Mouse (Mus musculus): Measurements from ENCODE around the gene Prpf8.
"Not testable (repeated sequence)": the region's sequence is repeated elsewhere in the genome, so short reads cannot be mapped to it uniquely, and the experiment has no call there.

Gene Prpf8

DNA sequence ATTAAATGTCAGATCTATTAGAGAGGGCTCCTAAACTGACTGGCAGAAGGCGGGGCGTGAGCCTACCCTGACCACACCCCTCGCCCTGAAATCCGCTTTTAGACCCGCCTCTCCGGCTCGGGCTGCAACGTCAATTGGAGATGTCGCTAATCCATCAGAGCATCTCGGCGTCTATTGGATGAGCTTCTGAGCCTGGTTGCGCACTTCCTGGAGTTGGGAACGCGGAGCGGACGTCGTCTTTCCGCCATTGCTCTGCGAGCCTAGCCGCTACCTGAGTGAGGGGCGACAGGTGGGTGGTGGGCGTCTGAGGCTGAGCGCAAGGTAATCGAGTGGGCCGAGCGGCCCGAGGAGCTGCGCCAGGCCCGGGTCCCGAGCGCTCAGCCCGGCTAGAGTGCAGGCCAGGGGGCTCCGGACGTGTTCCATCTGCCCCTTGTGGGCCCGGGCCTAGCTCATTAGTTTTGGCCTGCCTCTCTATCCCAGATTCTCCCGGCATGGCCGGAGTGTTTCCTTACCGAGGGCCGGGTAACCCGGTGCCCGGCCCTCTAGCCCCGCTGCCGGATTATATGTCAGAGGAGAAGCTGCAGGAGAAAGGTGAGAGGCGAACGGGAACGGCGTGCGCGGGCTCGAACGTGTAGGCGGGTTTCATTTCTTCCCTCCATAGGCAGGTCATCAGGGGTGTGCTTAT lies at the start of gene Prpf8:
TSS of gene Prpf8 (plus strand) at position 216 of the 685 bp plus-strand sequence.
- DNase-seq = peak; percentile 96 to 97

DNA sequence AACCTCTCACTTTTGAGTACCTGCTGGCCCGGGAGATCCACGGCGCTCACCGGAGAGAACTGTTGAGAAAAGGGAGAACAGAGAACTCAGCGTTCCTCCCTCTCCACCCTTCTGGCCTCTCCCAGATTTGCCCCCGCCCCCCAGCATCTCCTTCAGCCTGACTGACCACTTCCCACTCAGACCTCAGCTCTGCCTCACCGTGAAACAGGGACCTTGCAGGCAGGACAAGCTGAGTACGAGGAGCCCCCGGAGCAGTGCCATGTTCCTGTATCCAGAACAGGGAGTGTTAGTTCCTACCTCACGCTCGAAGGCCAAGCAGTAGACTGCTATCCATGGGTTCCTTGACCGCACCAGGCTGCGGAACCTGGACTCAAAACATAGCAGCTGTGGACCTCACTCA lies 48.4 kb upstream of the Prpf8 start:
- no peak for DNase-seq

DNA sequence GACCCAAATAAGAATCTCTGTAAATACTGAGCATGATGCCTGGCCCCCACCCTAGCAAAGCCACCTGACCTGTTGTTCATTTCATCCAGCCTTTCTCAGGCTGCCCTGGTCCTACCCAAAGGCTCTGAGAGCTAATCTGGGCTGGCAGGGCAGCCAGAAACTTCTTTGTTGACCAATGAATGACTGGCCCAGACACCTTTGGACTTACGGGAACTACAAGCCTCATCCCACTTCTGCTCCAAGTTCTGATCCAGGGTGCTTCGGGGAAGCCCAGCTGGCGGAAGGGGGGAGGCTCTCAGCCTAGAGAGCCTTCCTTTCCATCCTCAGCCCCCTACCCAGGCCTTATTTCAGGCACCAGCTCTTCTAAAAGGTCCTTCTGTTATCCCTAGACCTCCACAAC lies 47.8 kb upstream of the Prpf8 start:
- DNase-seq = no peak

DNA sequence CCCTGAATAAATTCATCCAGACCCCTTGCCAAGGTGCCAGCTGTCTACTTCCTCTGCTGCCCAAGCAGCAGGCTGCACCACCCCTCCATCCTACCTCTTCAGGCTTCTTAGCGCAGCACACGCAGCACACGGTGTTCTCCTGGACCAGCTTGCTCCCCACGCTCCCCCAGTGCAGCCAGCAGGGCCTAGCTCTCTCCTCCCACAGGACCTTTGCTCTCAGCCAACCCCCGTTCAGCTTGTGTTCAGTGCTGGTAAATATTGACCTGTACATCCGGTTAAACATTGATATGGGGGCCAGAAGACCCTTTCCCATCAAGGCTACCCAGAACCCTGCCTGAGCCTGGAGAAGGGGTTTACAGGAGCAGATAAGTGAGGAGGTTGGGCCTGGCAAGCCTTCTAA lies 47.3 kb upstream of the Prpf8 start, which contains the start of gene Serpinf2:
TSS of gene Serpinf2 (minus strand) at position 229 of the 400 bp plus-strand sequence.
- DNase-seq = no peak

DNA sequence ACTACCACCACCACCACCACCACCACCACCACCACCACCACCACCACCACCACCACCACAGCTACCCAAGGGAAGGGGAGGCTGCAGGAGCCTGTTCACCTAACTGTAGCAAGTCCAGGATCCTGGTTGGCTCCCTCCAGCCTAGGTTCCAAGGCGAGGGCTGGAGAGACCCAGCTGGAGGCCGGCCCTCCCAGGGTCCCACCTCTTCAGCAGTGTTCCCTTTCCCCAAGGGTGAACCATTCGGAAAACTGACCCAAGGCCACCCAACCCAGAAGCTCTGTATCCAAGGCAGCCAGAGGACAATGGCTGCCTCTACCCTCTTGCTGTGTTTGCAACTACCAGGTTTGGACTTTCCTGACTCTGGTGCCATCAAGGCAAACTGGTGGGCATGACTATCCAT lies 46.7 kb upstream of the Prpf8 start:
- DNase-seq = no peak

DNA sequence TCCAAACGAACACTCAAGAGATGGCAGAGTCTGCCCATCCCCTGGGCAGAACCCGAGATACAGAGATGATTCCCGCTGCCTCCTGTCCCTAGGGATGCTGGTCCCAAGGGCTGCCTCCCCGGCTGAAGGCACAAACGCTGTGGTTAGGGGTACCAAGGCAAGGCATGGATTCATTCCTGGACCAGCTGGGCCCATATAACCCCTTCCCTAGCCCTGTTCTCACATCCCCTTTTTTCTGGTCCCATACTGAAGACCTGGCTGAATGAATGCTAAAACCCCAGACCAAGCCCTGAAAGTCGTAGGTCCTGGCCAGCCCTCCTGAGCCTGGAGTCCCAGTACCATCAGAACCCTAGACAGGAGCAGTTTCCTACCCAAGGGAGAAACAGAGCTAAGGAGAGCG lies 45.6 kb upstream of the Prpf8 start:
- DNase-seq = no peak

DNA sequence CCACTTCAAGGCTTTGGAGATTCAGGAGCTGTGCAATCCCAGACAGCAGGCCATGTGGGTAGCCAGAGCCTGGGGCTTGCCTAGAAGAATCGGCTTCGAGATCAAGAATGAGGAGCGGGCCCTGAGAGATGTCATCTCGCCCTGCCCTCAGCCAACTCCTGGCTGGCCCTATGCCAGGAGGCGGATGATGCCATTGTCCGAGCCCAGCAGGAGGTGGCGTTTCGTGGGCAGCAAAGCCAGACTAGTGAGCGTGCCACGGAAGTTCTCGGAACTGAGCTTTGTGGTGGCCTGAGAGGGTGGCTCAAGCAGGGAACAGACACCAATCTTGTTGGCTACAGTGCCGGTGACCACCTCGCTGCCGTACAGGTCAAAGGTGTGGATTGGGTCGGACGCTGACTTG lies 45.0 kb upstream of the Prpf8 start:
- no peak for DNase-seq

DNA sequence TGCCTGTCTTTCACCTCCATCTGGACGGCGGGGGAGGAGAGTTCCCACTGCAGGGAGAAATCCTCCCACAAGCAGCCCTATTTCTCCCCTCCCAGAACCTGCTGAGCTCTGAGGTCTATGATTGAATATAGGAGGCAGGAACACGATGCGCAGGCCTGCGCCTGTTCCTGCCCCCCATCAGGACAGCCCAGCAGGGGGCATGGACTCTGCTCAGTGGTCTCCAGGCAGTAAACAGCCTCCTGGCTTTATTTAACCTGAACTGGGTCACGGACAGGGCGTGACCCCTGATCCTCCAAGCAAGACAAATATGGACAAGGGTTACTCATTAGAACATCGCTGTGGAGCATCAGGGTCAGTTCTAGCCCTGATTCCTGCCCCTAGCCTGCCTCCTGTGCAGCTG lies 42.9 kb upstream of the Prpf8 start:
- no peak for DNase-seq

DNA sequence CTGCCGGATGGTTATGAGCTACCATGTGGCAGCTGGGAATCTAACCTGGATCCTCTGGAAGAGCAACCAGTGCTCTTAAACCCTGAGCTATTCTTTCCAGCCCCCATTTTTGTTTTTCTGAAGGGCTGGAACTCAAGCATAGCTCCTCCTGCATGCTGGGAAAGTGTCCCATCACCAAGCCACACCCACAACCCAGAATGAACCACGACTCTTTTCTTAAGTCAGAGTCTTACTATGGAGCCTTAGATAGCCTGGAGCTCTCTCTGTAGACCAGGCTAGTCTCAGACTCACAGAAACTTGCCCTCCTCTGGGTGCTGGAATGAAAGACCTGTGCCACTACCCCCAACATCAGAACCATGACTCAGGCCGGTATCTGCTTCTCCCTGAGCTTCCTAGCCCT lies 38.0 kb upstream of the Prpf8 start:
- no peak for DNase-seq

DNA sequence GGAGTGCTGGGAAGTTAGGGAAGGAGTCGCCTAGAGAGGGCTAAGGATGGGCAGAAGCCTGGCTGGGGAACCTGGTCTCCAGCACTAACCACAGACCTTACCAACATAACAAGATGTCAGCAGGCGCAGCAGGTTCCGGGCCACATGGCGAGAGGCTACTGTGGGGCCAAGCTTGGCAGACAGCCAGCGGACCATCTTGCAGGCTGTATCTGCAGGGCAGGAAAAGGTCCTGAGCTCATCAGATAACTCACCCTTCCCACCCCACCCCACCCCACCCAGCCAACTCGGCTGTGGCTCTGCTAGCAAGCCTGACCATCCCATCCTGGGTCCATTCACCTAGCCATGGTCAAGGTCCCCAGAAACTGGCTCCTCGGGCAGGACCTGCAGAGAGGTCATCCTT lies 36.9 kb upstream of the Prpf8 start:
- no peak for DNase-seq

DNA sequence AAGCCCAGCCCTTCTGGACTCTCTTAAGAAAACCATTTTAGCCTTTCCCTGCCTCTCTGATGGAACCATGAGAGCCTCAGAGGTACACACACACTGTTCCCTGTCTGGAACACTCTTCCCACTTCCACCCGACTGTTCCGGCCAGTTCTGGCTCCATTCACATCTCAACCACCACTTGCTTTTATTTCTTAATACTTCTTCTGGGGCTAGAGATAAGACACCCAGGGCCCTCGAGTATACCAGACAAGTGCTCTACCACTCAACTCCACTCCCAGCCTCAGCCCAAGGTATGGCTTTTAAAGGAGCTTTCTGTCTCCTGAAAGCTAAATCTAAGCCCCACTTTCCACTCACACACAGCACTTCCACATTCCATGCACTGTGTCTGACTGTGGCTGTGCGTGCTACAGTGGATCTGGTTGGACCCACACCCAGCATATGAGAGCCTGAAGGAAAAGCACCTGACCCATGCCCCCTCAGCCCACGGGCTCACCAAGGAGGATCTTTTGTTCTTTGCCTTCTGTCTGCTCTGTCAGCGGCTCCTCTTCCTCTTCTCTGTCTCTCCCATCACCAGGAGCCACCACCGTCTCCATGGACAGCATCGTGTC lies 36.2 kb upstream of the Prpf8 start:
- DNase-seq = no peak

DNA sequence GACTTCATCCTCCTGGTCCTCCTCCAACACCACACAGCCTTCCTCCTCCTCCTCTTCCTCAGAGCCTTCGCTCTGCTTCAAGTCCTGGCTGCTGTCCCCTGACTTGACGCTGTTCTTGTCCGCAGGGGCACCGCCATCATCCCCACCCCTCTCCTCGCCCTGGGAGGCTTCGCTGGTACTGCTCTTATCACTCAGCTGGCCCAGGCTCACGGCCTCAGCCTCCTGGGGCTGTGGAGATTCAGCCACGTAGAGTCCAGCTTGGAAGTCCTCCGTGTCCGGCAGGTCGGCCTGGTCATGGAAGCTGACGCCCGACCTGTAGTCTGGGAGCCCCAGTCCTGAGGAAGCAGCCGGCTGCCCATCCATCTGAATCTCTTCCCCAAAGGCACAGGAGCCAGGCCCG lies 35.7 kb upstream of the Prpf8 start:
- DNase-seq = no peak

DNA sequence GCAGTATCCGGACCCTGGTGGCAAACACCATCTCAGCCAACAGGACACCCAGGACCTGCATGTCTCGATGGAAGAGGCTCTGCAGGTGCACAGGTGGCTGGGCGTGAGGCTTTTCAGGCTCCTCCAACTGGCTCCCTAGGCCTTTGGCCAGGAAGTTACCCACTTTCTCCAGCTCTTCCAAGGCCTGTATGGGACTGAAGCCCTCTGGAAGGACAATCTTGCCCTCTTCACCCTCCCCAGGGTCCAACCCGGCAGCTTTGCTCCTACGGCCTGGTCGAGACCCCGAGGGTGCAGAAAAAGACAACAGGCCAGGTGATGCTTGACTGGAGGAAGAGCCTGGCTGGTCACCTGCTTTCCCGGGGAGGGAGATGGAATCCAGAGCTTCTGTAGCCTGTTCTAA lies 34.5 kb upstream of the Prpf8 start:
- no peak for DNase-seq

DNA sequence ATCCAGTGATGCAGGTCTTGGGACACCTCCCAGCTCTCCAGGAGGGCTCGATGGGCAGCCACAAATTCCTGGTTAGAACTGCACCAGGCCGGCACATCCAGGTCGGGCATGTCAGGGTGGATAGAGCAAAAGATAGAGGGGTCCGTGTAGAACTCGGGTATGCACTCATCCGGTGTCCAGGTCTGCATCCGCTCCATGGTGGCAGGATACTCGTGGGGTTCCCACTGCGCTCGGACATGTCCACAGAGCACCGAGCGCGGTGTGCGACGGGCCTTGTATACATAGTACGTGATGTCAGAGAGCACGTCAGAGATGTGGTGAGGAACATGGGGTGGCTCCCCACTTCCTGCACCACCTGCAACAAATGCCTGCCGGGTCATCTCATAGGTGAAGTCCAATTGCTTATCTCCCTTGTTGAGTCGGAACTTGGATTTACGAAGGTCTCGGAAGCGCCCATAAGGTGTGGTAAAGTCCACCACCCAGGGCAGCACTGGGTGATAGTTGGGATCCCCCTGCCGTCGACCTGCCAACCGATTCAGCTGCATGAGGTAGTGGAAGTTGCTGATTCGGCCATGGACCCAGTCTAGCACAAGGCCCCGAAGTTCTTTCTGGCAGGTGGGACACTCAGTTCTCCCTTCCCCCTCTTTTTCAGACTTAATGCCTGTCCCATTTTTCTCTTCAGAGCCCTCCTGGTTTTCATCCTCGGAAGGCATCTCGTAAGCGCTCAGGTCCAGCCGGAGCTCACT lies 33.6 kb upstream of the Prpf8 start:
- no peak for DNase-seq

DNA sequence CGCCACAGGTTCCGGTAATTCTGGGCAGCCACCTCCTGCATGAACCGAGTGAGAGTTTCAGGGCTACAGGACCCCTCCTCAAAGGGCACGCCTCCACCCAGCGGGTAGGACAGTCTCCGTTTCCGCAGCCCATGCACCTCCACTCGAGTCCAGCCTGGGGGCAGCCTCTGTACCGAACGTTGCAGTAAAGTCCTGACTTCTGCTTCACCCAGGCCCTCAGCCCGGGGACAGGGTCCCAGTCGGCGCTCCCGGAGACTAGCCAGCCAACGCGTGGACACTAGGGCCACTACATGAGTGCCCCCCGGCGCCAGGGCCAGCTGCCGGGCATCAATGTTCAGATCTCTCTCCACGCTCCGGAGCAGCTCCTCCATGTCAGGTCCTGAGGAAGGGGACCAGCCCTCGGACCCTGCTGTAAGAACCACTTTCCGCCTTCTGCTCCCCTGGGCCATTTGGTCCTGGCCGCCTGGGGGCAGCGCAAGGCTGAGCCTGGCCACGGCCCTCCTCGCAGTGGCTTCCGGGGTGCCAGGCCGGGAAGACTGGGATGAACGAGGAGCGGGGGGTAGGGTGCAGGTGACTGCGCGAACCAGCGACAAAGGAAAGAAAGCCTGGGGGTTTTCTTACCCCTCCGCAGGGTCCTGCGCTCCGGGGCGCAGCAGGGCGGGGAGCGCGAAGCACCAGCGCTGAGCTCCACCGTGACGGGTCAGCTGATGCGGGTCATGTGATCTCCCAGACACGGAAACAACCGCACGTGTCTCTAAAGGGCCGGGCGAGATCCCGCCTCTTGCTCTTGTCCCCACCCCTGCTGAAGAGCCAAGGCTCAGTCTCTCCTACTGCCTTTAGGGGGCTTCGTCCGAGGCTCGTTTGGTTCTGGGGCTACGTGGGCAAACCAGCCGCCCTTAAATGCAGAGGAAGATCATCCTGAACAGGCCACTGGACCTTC lies 32.4 kb upstream of the Prpf8 start, which contains the start of gene Wdr81:
TSS of gene Wdr81 (minus strand) at position 727 of the 940 bp plus-strand sequence.
- peak; percentile 88 to 90 for DNase-seq

DNA sequence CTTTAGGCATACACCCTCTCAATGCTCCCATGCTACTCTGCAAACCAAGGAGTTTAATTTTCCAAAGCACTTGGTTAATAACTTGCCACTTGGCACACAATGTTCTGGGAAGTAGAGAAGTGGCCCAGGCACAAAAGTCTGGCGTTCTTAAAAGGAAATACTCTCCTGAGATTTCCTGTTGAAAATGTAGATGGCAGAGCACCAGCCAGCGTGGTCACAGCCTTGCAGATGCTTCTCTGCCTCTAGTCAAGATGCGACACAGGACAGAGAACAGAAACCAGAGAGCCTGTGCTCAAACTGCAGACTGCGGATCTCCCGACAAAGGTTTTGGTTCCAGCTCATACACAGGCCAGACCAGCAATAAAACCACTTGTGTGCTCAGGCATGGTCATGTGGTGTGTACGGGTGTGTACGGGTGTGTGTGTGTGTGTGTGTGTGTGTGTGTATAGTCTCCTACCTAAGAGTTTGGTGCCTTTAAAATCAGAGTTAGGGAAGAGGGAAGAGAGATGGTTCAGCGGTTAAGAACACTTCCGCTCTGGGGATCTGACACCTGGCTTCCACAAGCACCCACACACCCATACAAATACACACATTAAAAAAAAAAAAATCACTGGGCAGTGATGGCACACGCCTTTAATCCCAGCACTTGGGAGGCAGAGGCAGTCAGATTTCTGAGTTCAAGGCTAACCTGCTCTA lies 31.4 kb upstream of the Prpf8 start:
- DNase-seq = peak; percentile 59 to 61

DNA sequence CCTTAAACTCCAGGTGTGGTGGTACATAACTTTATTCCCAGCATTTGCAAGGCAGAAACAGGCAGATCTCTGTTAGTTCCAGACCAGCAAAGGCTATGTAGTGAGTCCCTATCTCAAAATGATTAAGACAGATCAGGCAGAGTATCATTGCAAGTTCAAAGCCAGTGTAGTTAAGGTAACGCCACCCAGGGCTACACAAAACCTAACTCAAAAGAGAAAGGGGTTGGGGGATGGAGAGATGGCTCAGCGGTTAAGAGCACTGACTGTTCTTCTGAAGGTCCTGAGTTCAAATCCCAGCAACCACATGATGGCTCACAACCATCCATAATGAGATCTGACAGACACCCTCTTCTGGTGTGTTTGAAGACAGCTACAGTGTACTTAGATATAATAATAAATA lies 30.6 kb upstream of the Prpf8 start:
- DNase-seq = not testable (repeated sequence)

DNA sequence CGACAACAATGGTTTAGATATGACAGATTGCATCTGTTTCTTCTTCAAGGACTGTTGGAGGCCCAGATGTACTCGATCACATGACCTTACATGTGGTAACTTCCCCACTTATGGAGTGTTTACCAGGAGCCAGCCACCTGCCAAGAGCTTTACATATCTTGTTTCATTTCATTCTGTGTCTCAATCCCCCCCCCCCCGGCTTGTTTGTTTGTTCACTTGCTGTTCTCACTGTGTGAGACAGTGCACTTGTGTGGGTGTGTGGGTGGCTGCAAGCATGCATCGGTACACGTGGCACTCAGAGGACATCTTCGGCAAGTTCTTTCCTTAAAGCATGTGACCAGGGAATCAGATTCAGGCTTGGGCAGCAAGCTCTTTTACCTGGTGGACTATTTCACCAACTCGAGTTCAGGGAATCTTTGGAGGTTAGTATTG lies 30.2 kb upstream of the Prpf8 start:
- DNase-seq = no peak

DNA sequence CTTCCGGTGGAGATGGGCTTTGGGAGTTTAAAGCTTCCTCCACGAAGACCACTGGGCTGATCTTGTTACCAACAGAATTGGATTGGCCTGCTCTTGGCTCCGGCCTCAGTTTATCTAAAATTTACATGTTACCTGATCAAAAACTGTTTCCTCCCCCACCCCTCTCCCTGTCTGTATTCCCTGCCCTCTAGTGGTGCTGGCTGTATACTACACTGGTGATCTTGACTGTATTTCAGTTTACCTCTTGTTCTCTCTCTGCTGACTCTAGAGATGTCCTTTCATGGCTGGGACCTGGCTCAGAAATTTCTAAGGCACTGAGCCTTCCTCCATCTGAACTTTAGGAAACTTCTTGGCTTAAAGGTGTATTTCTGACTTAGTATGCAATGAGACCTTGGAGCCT lies 28.4 kb upstream of the Prpf8 start:
- DNase-seq = peak; percentile 46 to 48

DNA sequence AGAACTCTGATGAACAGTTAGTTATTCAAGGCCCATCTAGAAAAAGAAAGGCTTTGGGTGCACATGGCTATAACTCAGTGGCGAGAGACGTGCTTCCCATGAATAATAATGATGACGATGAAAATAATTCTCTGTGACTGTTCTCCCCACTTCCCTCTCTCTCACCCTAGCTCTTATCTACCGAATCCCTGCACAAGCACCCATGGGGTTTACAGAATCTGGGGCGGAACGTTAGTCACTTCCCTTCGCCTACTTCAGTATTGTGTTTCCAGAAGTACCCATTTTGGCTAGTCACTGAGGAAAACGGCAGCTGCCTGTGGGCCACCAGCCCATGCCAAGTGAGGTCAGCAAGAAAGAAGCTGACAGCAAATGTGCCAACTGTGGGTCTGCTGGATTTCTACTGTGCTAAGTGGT lies 28.0 kb upstream of the Prpf8 start:
- peak in 1 of 2 experiments; percentile 32 for DNase-seq

DNA sequence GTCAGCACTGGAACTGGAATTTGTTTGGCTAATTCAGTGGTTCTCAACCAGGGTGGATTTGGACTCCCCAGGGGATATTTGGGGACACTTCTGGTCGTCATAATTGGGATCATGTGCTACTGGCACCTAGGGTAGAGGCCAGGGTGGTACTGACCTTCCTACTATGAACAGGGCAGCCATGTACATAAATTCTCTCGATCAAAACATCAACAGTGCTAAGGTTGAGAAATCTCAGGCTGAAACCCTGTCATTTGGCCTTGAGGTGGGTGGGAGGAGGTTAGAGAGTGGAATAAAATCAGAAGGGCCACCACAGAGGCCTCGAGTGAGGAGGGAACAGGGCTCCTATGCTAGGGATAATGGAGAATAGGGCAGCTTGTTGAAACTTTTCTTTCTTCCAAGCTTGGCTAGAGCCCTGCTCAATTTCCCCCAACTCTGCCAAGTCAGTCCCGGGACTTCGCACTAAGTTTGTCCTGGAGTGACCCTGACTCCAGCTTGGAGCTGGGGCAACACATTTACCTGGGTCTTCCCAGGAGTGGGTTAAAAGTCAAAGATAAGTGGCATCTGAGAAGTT lies 27.4 kb upstream of the Prpf8 start:
- DNase-seq = no peak

DNA sequence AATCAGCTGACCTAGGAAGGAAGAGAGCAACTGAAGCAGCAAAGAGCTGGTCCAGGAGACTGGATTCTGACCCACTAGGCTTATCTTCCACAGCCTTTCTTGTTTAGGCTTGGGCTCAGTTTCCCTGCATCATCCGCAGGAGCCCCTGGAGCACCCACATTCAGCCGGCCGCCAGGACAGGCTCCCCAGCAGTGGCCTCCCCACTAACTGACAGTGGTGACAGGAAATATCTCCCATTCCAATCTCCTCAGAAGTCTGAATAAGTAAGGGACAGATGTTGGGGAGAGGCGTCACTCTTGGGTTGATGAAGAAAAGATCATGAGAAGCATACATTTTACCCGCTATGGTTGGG lies 26.9 kb upstream of the Prpf8 start:
- DNase-seq = no peak

Data from B cell, adult 2 months (primary cell).